Mouse (Mus musculus) kidney, embryonic 16.5 days (tissue): ENCODE measurements around the gene Spata21. TPM values are rescaled to one million over a fixed set of nuclear protein-coding genes. Genes with fewer than 3 reads are reported as not detected.

ENCODE experiments used
- ATAC-seq: fragments of 200-750 bp; cut with Nextera tagmentation; 2 replicates; pipeline ENCODE4 v1.8.0; 2017; ENCODE audit warnings: moderate TSS enrichment; ENCODE audit not compliant: low FRiP score, low TSS enrichment
- H3K27ac ChIP-seq: fragments of 300-500 bp; sonication (generic); 2 replicates; pipeline ENCODE4 v1.5.1; 2014; ENCODE audit warnings: low read length
- H3K27me3 ChIP-seq: fragments of 300-500 bp; sonication (generic); 2 replicates; pipeline ENCODE4 v1.6.1; 2014; ENCODE audit warnings: low read length, control low read depth, mixed read lengths; ENCODE audit not compliant: insufficient read depth
- H3K36me3 ChIP-seq: fragments of 300-500 bp; sonication (generic); 2 replicates; pipeline ENCODE4 v1.6.1; 2014; ENCODE audit warnings: low read length, control low read depth, mixed read lengths; ENCODE audit not compliant: insufficient read depth
- H3K4me1 ChIP-seq: fragments of 300-500 bp; sonication (generic); 2 replicates; pipeline ENCODE4 v1.6.1; 2014; ENCODE audit warnings: low read length, control low read depth, mixed read lengths; ENCODE audit not compliant: insufficient read depth
- H3K4me2 ChIP-seq: fragments of 300-500 bp; sonication (generic); replicated peaks from 2 replicates; pipeline ENCODE4 v1.6.1; 2014; ENCODE audit warnings: low read depth, low read length
- H3K4me3 ChIP-seq: fragments of 300-500 bp; sonication (generic); 2 replicates; pipeline ENCODE4 v1.5.1; 2014; ENCODE audit warnings: mild to moderate bottlenecking, low read length
- H3K9ac ChIP-seq: fragments of 300-500 bp; sonication (generic); replicated peaks from 2 replicates; pipeline ENCODE4 v1.6.1; 2014; ENCODE audit warnings: low read length
- H3K9me3 ChIP-seq: fragments of 300-500 bp; sonication (generic); 2 replicates; pipeline ENCODE4 v1.6.1; 2016; ENCODE audit warnings: low read length, control low read depth
- WGBS: fragments of 180-500 bp; shearing (Covaris S2); extraction: QIAGEN DNeasy Blood & Tissue Kit; methylation state at CpG from one replicate; pipeline ENCODE4 v1.1.7; 2014; 5-methylcytosine and 5-hydroxymethylcytosine counted together
- polyA plus RNA-seq: library from polyadenylated mRNA; unstranded; fragments of >200 nt; fragmentation: Nextera tagmentation; extraction: Ambion mirVana; gene quantifications from 2 replicates; pipeline ENCODE4 v1.2.1, GENCODE M21; 2015

Gene Spata21
- 0.51 and 0.59 TPM in 2 replicates for polyA plus RNA-seq

GRCm38 (mm10) chr4:141088033-141088432 is at the start of gene Spata21:
Gene Spata21 (plus strand): TSS chr4:141088333.
- Histone ChIP-seq H3K36me3 (no peaks in the 10 kb centered on the region), H3K4me1 (no peaks in the 10 kb centered on the region)

GRCm38 (mm10) chr4:141041117-141041516 is 47.0 kb upstream of the Spata21 start:
- 50% methylated on average over 12 of the region's 12 CpGs for WGBS
- no peak overlapping the region for H3K4me3 ChIP-seq
- no peak overlapping the region for H3K4me2 ChIP-seq
- H3K9ac ChIP-seq: no peak overlapping the region
- no peaks in the 10 kb centered on the region for H3K27me3 ChIP-seq
- no peak for ATAC-seq
- peaks cover 6% of the 10 kb centered on the region for H3K4me1 ChIP-seq
- no peaks in the 10 kb centered on the region for H3K9me3 ChIP-seq
- H3K36me3 ChIP-seq: peaks cover 59% of the 10 kb centered on the region
- H3K27ac ChIP-seq: no peak overlapping the region

More at GRCm38 (mm10) chr4:141088033-141088432, at the start of gene Spata21:
- H3K4me3 ChIP-seq: no peak within 1 kb of the TSS
- no peak within 1 kb of the TSS for H3K27ac ChIP-seq
- WGBS: 78% methylated on average over 6 of the region's 6 CpGs
- H3K9ac ChIP-seq: no peak within 1 kb of the TSS
- no peak within 1 kb of the TSS for H3K4me2 ChIP-seq
- no peaks in the 10 kb centered on the region for H3K27me3 ChIP-seq
- no peak for ATAC-seq
- H3K9me3 ChIP-seq: no peaks in the 10 kb centered on the region

- Histone ChIP-seq H3K4me2 (no peak overlapping the region), H3K27me3 (no peaks in the 10 kb centered on the region), H3K9me3 (no peaks in the 10 kb centered on the region), H3K27ac (peak overlapping the region; percentile 63), H3K36me3 (peaks cover 38% of the 10 kb centered on the region), H3K4me3 (no peak overlapping the region), H3K9ac (no peak overlapping the region), H3K4me1 (peaks cover 36% of the 10 kb centered on the region)
- WGBS: 8% methylated on average over 8 of the region's 8 CpGs
- peak; percentile 43 for ATAC-seq
Measured at GRCm38 (mm10) chr4:141044816-141045215, 43.3 kb upstream of the Spata21 start.

DNA sequence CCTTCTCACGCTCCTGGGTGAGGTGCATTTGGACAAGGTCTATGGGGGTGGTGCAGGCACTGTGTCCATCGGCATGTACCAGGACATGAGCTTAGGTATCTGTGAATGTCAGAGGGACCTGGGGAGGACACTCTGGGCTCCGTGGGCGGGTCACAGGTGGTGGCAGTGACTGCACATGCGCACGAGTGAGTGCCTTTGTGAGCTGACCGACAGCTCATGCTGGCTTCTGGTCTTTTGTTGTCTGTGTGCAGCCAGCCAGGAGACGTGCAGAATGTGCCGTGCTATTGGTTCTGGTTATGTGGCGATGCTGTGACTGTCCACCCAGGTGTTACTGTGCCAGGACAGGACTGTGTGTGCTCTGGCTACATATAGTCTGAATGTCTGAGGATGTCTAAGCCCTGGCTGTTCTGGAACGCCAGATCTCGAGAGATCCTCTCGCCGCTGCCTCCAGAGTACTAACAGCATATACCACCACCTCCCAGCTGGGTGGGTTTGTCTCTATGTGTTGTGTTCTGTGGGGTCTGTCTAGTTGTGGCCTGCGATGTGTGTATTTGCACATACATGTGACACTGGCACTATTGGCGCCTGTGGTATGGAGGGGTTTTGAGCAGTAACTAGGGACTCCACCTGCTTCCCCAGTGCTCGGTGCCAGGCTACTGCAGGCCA is 39.2 kb upstream of the Spata21 start:
- H3K9ac ChIP-seq: no peak overlapping the region
- H3K27ac ChIP-seq: 0 out of 2 replicates have a peak overlapping the region, but pooled peaks have one; percentile 54
- no peak for ATAC-seq
- peaks cover 14% of the 10 kb centered on the region; the same call in 1 of the 2 replicates for H3K36me3 ChIP-seq
- no peaks in the 10 kb centered on the region for H3K27me3 ChIP-seq
- H3K4me1 ChIP-seq: peaks cover 66% of the 10 kb centered on the region
- H3K4me3 ChIP-seq: no peak overlapping the region
- WGBS: 72% methylated on average over 17 of the region's 17 CpGs
- H3K9me3 ChIP-seq: no peaks in the 10 kb centered on the region
- no peak overlapping the region for H3K4me2 ChIP-seq

- no peak overlapping the region for H3K4me3 ChIP-seq
- H3K27me3 ChIP-seq: no peaks in the 10 kb centered on the region
- 22% methylated on average over 4 of the region's 4 CpGs for WGBS
- no peaks in the 10 kb centered on the region for H3K9me3 ChIP-seq
- 0 out of 2 replicates have a peak overlapping the region, but pooled peaks have one; percentile 32 for H3K9ac ChIP-seq
- H3K27ac ChIP-seq: peak overlapping the region; percentile 3; the same call in 1 of the 2 replicates
- H3K36me3 ChIP-seq: peaks cover 14% of the 10 kb centered on the region; the same call in 1 of the 2 replicates
- H3K4me2 ChIP-seq: no peak overlapping the region
- H3K4me1 ChIP-seq: peaks cover 70% of the 10 kb centered on the region
- no peak for ATAC-seq
Measured at GRCm38 (mm10) chr4:141049476-141049835, 38.7 kb upstream of the Spata21 start.

- H3K4me2 ChIP-seq: peak overlapping the region; percentile 48
- peak overlapping the region; percentile 97 for H3K27ac ChIP-seq
- no peaks in the 10 kb centered on the region for H3K27me3 ChIP-seq
- peak overlapping the region; percentile 31 for H3K4me3 ChIP-seq
- 83% methylated on average over 12 of the region's 12 CpGs for WGBS
- H3K9me3 ChIP-seq: no peaks in the 10 kb centered on the region
- ATAC-seq: no peak
- H3K4me1 ChIP-seq: peaks cover 52% of the 10 kb centered on the region
- no peaks in the 10 kb centered on the region for H3K36me3 ChIP-seq
- peak overlapping the region; percentile 68 for H3K9ac ChIP-seq
Measured at GRCm38 (mm10) chr4:141052442-141052841, 35.7 kb upstream of the Spata21 start.

GRCm38 (mm10) chr4:141053138-141053537 is 35.0 kb upstream of the Spata21 start:
- Histone ChIP-seq H3K4me2 (peak overlapping the region; percentile 48), H3K9me3 (no peaks in the 10 kb centered on the region), H3K27me3 (no peaks in the 10 kb centered on the region), H3K4me1 (peaks cover 49% of the 10 kb centered on the region), H3K36me3 (no peaks in the 10 kb centered on the region), H3K9ac (peak overlapping the region; percentile 68), H3K27ac (peak overlapping the region; percentile 97), H3K4me3 (peak overlapping the region; percentile 31)
- ATAC-seq: no peak; the same call in 1 of the 2 replicates
- WGBS: 36% methylated on average over 8 of the region's 8 CpGs

DNA sequence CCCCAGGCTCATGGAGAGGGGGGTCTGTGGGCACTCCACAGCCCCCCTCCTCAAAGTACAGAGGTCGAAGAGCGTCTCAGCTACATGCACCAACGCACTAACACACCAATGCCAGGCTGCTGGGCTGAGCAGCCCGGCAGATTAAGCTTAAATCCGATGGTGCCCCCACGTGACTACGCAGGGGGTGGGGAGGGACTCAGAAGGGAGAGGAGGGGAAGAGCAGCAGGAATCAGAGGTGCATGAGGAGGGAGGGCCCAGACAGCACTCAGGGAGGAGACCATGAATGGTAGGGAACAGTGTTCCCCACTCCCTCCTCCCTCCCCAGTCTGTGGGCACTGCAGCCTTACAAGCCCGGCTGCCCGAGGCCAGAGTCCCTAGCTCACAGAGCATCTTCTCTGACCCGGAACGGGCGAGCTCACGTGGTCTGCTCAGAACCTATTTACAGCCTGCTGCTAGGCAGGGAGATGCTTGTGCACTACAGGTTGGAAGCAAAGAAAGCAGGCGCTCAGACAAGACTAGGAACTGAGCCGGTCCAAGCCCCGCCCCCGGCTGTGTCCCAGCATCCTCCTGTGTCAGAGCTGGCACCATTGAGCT is 34.5 kb upstream of the Spata21 start:
- Histone ChIP-seq H3K4me2 (peak overlapping the region; percentile 48), H3K9ac (peak overlapping the region; percentile 68), H3K4me1 (peaks cover 49% of the 10 kb centered on the region), H3K27ac (peak overlapping the region; percentile 97), H3K27me3 (no peaks in the 10 kb centered on the region), H3K9me3 (no peaks in the 10 kb centered on the region), H3K36me3 (no peaks in the 10 kb centered on the region), H3K4me3 (peak overlapping the region; percentile 31)
- ATAC-seq: peak; percentile 90
- 29% methylated on average over 17 of the region's 17 CpGs for WGBS

DNA sequence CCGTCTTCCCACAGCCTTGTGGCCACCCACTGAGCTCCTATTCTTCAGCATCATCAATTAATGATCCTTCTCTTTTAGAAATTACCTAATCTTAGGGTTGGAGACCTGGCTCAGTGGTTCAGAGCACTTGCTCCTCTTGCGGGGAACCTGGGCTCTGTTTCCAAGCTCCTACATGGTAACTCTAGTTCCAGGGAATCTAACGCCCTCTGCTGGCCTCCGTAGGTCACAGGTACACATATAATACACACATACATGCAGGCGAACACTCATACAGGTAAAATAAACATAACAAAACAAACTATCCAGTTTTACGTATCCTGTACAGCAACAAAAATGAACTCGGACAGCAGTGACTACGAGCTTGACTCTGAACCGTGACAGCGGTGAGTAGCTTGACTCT is 31.2 kb upstream of the Spata21 start:
- no peak overlapping the region for H3K9ac ChIP-seq
- 94% methylated on average over 10 of the region's 10 CpGs for WGBS
- no peak overlapping the region for H3K4me2 ChIP-seq
- peaks cover 40% of the 10 kb centered on the region for H3K4me1 ChIP-seq
- no peaks in the 10 kb centered on the region for H3K27me3 ChIP-seq
- no peak for ATAC-seq
- H3K27ac ChIP-seq: no peak overlapping the region
- no peaks in the 10 kb centered on the region for H3K36me3 ChIP-seq
- H3K9me3 ChIP-seq: no peaks in the 10 kb centered on the region
- H3K4me3 ChIP-seq: no peak overlapping the region

DNA sequence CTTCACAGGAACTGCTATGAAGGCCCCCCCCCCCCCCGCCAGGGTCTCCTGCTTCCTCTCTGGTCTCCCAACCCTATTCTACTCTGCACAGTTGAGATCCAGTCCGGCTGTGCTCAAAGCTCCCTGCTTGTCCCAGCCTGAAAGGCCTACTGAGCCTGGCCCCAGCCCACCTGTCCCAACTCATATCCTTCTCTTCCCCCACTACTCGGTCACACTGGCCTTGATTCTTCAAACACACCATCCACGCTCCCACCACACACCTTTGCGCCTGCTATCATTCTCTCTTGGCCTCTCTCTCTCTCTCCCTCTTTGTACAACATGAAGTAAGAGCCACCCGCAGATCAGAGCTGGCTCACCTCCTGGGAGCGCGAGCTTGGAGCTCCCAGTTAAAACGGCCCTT is 29.3 kb upstream of the Spata21 start:
- Histone ChIP-seq H3K36me3 (no peaks in the 10 kb centered on the region), H3K4me3 (no peak overlapping the region), H3K9me3 (no peaks in the 10 kb centered on the region), H3K4me1 (peaks cover 26% of the 10 kb centered on the region), H3K27me3 (no peaks in the 10 kb centered on the region), H3K27ac (no peak overlapping the region), H3K9ac (no peak overlapping the region), H3K4me2 (peak overlapping the region; percentile 85; the same call in 1 of the 2 replicates)
- 66% methylated on average over 8 of the region's 9 CpGs for WGBS
- ATAC-seq: no peak
